Mouse (Mus musculus): Measurements from ENCODE around the gene Kcnj14. TPM values are rescaled to one million over a fixed set of nuclear protein-coding genes. Genes with fewer than 3 reads are reported as not detected.

Kcnj14 gene
- total RNA-seq, 2 experiments from 2014 or later, result 1.2 to 1.8 TPM

DNA sequence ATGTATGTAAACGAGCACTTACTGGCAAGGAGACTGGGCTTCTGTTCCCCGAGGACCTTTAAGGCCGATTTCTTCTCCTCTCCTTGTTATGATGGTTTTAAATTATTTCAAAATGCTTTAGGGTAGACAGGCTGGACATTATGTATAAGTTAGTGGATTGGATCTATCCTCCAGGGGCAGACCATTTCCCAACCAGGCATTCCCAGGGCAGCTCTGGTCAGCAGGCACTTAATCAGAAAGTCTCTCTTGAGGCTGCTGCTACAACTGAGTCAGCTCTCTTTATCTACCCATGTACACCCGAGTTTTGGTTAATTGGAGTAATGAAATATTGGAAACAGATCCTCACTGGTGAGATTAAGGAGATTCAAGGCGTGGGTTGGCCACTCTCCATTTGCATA lies 6.5 kb upstream of the Kcnj14 start:
- no peak for DNase-seq

DNA sequence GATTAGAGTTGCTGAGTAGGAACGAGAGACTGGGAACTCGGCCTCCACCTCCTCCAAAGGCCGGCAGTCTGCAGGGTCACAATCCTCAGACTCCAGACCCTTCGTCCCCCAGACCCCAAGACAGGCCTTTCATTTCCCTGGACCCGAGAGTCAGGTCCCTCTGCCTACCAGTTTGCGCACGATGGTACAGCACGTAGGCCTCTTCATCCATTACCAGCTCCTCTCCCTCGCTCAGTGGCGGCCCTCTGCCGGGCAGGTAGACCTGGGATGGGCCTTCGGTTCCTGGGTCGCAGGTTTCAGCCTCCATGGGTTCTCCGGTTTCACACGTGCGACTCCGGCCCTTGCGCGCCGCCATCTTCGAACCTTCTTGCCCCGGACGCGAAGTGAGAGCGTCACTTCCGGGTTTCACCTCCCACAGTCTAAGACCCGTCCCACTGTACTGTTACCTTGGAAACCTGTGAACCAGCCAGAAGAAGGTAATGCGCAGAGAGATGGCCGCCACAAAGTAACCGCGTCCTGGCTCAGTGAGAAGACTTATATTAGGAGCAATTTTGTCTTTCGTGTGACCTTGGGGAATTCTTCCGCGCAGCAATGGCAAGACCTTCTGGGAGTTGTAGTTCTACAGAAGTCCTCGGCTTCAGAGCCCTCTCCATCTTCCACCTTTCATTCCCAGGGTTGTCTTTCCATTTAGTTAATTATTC lies 6.0 kb upstream of the Kcnj14 start, which contains the start of gene Grwd1:
Grwd1 (minus strand) TSS at position 518 of the 701 bp plus-strand sequence.
- peak; percentile 88 to 94 for DNase-seq

DNA sequence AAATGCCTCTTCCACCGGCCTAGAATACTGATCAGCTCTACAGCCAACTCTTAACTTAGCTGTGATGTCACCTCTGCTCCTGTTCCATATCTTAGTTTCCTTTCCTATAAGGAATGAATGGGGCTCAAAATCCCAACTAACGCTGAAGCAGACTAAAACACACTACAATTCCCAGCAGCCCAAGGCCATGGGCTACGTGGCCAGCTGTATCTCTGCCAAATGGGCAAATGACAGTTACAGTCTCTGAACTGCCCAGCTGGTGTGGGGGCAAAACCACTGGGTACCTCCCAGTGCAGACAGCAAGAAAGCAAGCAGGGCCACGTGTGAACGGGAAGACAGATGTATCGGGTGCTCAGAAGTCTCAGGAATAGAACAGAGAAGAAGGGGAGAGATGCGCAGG lies 2.0 kb upstream of the Kcnj14 start:
- no peak for DNase-seq

GRCm38 (mm10) chr7:45820913-45821312 lies 3.7 kb downstream of the Kcnj14 start:
- DNase-seq, result no peak

- DNase-seq, result no peak
These were observed 4.7 kb downstream of the Kcnj14 start for GRCm38 (mm10) chr7:45819843-45820242.

DNA sequence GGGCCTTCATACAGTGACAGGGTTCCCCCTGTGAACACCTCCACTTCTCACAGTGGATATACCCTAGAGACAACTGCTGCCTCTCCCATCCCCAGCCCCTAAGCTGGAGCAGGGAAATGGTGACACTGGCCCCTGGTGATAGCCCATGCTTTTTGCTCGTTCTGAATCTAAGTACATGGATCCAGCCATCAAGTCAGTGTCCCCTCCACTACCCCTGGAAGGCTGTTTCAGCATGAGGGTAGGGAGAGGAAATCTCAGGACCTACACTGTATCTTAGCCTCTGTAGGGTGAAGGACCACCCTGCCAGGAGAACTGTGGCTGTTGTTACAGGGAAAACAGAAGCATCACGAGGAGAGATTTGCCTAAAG lies 8.6 kb downstream of the Kcnj14 start:
- no peak for DNase-seq

DNA sequence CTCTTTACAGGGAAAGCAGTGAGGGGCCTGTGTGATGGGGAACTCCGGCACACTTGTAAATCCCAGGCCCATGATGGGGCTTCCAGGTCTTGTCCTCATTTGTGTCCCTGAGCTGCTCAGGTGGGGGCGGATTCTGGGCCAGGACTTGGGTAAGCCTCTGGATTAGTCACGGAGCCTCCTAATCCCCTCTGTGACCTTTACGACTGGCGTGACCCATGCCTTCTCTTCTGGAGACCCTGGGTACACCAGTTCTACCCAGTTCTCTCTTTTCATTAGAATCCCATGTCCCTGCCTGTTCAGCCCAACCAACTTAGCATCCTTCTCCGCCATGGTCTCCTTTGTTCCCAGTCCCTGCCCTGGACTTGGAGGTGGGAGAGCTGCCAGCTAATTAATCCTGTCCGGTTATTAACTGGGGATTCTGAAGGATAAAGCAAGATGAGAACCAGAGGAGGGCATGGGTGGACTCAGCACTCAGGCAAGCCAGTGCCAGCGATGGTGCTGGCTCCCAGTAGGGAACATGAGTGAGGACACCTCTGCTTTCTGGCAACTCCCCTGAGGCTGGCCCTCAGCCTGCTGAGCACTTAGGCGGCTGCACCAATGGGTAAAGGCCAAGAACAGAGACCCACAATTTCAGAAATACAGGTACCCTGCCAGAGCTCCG lies 9.1 kb downstream of the Kcnj14 start:
- DNase-seq, result no peak

DNA sequence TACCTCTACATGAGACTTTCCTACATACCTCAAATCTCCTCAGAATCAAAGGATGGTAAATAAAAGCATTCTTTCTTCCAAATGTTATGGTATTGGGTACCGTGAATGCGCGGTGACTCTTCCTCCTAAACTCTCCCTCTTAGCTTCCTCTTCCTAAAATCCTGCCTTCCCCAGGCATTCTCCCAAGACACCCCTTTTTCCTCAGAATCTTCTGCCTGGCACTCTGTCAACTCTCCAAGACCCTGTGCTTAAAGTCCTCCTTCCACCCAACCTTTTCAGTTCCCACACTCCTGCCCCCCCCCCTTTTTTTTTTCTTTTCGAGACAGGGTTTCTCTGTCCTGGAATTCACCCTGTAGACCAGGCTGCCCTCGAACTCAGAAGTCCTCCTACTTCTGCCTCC lies 9.7 kb downstream of the Kcnj14 start:
- no peak for DNase-seq

DNA sequence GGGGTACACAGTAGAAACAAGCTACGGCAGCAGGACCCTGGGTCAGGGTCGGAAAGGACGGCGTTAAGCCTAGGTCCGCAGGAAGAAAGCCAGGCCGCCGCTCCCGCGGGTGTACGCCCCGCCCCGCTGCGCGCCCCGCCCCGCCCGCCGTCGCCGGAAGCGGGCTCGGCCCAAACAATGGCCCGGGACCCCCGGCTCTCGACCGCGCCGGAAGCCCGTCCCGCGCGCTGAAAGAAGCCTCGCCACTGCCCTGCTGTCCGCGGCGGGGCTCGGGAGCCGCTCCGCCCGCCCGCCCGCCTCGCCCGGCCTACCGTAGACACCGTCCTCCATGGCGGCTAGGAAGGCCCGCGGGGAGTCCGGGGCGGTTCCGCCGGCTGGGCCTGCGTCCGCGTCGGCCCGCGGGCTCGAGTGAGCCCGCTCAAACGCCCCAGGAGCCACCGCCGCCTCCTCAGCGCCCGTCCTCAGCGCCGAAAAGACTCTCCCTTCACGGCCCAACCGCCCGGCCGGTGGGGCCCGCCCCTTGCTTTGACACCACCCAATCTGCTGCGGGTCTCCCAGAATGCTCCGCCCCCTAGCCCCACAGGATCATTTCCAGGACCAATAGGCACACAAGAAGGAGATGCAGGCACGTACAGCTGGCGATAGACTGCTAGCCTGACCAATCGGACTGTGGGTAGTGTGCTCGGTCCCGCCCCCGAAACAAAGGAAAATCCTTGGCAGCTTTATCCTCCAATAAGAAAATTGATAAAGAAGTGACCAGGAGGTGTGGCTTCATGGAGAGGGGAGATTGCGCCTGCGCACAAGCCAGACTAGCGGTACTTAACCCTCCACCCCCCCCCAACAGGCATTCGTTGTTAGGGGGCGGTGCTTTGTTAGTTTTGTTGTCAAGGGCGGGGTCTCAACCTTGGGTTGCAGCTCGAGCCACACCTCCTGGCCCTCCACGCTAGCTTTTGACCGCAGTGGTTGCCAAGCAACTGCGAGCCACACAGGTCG lies 10.5 kb downstream of the Kcnj14 start, which contains the start of gene Cyth2:
Cyth2 (minus strand) TSS at position 795 of the 993 bp plus-strand sequence.
- peak; percentile 99 to 100 for DNase-seq

- no peak for DNase-seq
These were observed 11.7 kb downstream of the Kcnj14 start for GRCm38 (mm10) chr7:45812921-45813320.

DNA sequence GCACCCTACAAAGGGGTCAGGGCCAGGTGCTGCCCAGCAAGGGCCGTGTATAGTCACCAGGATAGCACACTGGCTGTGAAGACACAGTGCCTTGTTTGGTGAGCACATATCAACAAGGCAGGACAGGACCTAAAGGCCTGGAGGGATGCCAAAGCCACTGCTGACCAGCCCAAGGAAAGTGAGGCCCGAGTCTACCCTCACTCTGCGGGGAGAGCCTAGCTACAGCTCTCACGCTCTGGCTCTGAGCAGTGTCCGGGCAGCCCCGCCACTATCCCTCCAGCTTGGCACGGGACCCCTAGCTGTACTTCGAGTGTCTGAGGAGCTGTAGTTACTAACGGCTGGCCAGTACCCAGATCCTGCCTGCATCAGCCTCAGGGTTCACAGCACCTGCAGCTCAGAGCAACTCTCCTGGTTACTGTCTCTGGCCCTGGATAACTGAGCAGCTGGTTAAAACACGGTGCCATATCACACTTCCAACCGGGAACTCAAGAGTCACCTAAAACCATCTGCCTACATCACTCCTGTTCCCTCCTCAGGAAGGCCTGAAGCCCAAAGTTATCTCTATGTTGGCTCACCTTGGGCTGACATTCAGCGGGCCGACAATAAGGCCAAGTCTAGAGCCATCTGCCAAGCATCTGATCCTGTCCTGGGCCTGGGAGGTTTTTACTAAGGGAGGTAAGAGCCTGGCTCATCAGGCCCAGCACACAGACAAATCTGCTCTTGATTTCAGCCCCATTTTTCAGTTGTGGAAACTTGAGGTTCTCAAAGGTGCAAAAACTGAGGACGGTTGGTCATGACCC lies 15.1 kb downstream of the Kcnj14 start:
- peak in 1 of 2 experiments; percentile 42 for DNase-seq

GRCm38 (mm10) chr7:45808471-45808870 lies 16.1 kb downstream of the Kcnj14 start:
- no peak for DNase-seq

DNA sequence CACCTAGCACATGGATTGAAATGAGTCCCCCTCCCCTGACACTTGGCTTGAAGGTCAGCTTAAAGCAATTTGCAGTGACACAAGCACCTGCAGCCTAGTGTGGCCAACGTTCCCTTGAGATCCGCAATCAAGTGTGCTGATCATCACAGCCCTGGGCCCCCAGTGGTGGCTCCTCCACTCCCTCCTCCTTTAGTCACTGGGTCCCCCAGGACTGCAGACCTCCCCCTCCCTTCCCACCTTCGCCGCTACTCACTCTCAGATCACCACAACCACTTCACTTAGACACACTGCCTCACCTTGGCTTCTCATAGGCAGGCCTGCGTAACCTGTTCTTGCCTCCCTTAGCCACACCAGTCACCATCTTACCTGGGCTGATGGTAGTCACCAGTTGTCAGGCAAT lies 18.6 kb downstream of the Kcnj14 start:
- DNase-seq, result no peak

GRCm38 (mm10) chr7:45802551-45802950 lies 22.0 kb downstream of the Kcnj14 start:
- no peak for DNase-seq

GRCm38 (mm10) chr7:45801348-45801747 lies 23.2 kb downstream of the Kcnj14 start:
- DNase-seq, result peak; percentile 90 to 94

DNA sequence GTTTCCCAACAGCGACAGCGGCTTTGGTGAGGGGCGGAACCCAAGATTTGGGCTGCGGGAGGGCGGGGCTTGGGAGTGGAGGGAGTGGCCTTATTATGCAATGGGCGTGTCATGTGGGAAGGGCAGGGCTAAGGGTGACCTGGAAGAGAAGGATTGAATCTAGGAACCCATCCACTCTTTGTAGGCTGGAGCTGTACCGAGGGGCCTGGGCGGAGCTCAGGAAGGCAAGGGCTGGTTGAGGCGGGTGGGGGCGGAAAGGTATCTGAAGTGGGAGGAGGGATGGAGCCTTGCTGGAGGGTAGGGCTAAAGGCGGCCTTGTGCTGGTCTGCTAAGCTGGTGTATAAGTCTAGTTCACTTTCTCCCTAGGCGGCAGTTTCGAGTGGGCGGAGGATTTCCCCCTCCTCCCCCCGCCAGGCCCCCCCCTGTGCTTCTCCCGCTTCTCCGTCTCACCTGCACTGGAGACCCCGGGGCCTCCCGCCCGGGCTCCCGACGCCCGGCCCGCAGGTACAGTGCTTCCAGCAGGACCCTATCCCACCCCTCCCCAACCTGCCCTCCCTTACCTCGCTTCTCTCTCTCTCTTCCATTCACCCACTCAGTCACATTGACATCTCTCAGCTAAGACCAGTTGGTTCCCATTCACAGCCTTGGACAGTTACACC lies 23.9 kb downstream of the Kcnj14 start:
- peak; percentile 29 to 33 for DNase-seq

GRCm38 (mm10) chr7:45800001-45800400 lies 24.6 kb downstream of the Kcnj14 start:
- no peak for DNase-seq

GRCm38 (mm10) chr7:45798931-45799330 lies 25.7 kb downstream of the Kcnj14 start:
- DNase-seq, result no peak

DNA sequence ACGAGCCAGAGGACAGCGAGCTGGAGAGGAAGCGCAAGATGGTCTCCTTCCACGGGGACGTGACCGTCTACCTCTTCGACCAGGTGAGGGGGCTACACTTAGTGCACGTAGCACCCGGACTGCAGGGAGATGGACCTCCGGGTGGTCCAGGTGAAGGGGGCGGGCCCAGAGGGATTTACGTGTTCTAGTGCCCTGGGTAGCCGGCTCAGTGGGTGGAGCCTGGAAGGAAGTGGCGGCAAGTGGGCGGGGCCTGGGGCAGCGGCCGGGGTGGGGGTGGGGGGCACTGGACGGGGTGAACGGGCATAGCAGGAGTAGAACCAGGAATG lies 26.1 kb downstream of the Kcnj14 start:
- no peak for DNase-seq

GRCm38 (mm10) chr7:45797661-45798510 lies 26.7 kb downstream of the Kcnj14 start:
- DNase-seq, result no peak
